Mouse (Mus musculus) MEL (cell line): ENCODE measurements around the gene Il2rg. TPM values are rescaled to one million over a fixed set of nuclear protein-coding genes. Genes with fewer than 3 reads are reported as not detected.
A peak's percentile ranks its signal among the peaks of the same experiment; 100 is the strongest.

Source experiments
- DNase-seq: peaks from one replicate; pipeline ENCODE4 v3.0.0; 2011; ENCODE audit warnings: low read depth, low spot score
- H3K27ac ChIP-seq: 2 replicates; pipeline ENCODE4 v1.5.1; 2012; ENCODE audit warnings: low read depth, mild to moderate bottlenecking, control low read depth, low read length, moderate library complexity; ENCODE audit not compliant: control insufficient read depth
- H3K27me3 ChIP-seq, 2 experiments: fragments of 150-350 bp in 1 of 2; sonication (generic) in 1 of 2; 2 replicates each; pipeline ENCODE4 v1.6.1; 2012; ENCODE audit warnings: low read length in 2 of 2, mild to moderate bottlenecking in 2 of 2, improper control_type of control experiment in 1 of 2, moderate library complexity in 1 of 2; ENCODE audit not compliant: insufficient read depth in 2 of 2, control insufficient read depth in 1 of 2
- H3K36me3 ChIP-seq, 2 experiments: 2 replicates each; pipeline ENCODE4 v1.6.1; 2012 to 2014; ENCODE audit warnings: low read length in 2 of 2, improper control_type of control experiment in 1 of 2, inconsistent platforms in 1 of 2, mild to moderate bottlenecking in 1 of 2; ENCODE audit not compliant: insufficient read depth in 2 of 2, control insufficient read depth in 1 of 2
- H3K4me1 ChIP-seq, 2 experiments: fragments of 150-350 bp in 1 of 2; sonication (generic) in 1 of 2; 2 replicates each; pipeline ENCODE4 v1.6.1; 2012; ENCODE audit warnings: low read length in 2 of 2, improper control_type of control experiment in 1 of 2, mild to moderate bottlenecking in 1 of 2; ENCODE audit not compliant: insufficient read depth in 2 of 2, control insufficient read depth in 1 of 2
- H3K4me3 ChIP-seq, 2 experiments: fragments of 150-350 bp in 1 of 2; sonication (generic) in 1 of 2; 2 replicates each; pipeline ENCODE4 v1.5.1; 2012; ENCODE audit warnings: low read depth in 2 of 2, low read length in 2 of 2, mild to moderate bottlenecking in 2 of 2, moderate library complexity in 2 of 2, control low read depth in 1 of 2, improper control_type of control experiment in 1 of 2; ENCODE audit not compliant: control insufficient read depth in 1 of 2, insufficient read depth in 1 of 2
- H3K79me2 ChIP-seq: 2 replicates; pipeline ENCODE4 v1.6.1; 2012; ENCODE audit warnings: mild to moderate bottlenecking, low read length, moderate library complexity; ENCODE audit not compliant: control insufficient read depth, poor library complexity, insufficient read depth
- H3K9ac ChIP-seq: 2 replicates; pipeline ENCODE4 v1.6.1; 2012; ENCODE audit warnings: low read depth, mild to moderate bottlenecking, control low read depth, low read length, moderate library complexity; ENCODE audit not compliant: control insufficient read depth, poor library complexity, severe bottlenecking
- H3K9me3 ChIP-seq: fragments of 150-350 bp; sonication (generic); replicated peaks from 2 replicates; pipeline ENCODE4 v1.6.1; 2012; ENCODE audit warnings: mild to moderate bottlenecking, low read length, improper control_type of control experiment, moderate library complexity; ENCODE audit not compliant: insufficient read depth
- BHLHE40 ChIP-seq: IDR thresholded peaks from 2 replicates; pipeline ENCODE4 v1.6.1; 2012; ENCODE audit warnings: low read depth, mild to moderate bottlenecking, inconsistent platforms, low read length, improper control_type of control experiment, borderline replicate concordance
- CHD2 ChIP-seq: IDR thresholded peaks from 2 replicates; pipeline ENCODE4 v1.6.1; 2011; ENCODE audit warnings: low read length, improper control_type of control experiment
- CTCF ChIP-seq, 3 experiments: IDR thresholded peaks in 2 of 3; conservative IDR thresholded peaks in 1 of 3; 2 replicates each; pipeline ENCODE4 v1.5.1; 2011 to 2012; ENCODE audit warnings: low read length in 3 of 3, low read depth in 2 of 3, mild to moderate bottlenecking in 2 of 3, improper control_type of control experiment in 1 of 3, inconsistent platforms in 1 of 3, mixed read lengths in 1 of 3, moderate library complexity in 1 of 3; ENCODE audit not compliant: control insufficient read depth in 1 of 3, insufficient read depth in 1 of 3, poor library complexity in 1 of 3, severe bottlenecking in 1 of 3
- E2F4 ChIP-seq: IDR thresholded peaks from 2 replicates; pipeline ENCODE4 v1.6.1; 2011; ENCODE audit warnings: low read depth, low read length, improper control_type of control experiment, borderline replicate concordance
- EP300 ChIP-seq, 2 experiments: IDR thresholded peaks; 2 replicates each; pipeline ENCODE4 v1.6.1; 2011; ENCODE audit warnings: improper control_type of control experiment in 2 of 2, low read length in 2 of 2, low read depth in 1 of 2, mild to moderate bottlenecking in 1 of 2
- ETS1 ChIP-seq: IDR thresholded peaks from 2 replicates; pipeline ENCODE4 v1.6.1; 2012; ENCODE audit warnings: low read depth, mild to moderate bottlenecking, inconsistent platforms, low read length, improper control_type of control experiment, moderate library complexity
- KAT2A ChIP-seq: conservative IDR thresholded peaks from 2 replicates; pipeline ENCODE4 v1.6.1; 2012; ENCODE audit warnings: low read depth, low read length, improper control_type of control experiment, inconsistent platforms
- MAX ChIP-seq: IDR thresholded peaks from 2 replicates; pipeline ENCODE4 v1.6.1; 2011; ENCODE audit warnings: low read length, improper control_type of control experiment
- MAZ ChIP-seq: IDR thresholded peaks from 2 replicates; pipeline ENCODE4 v1.6.1; 2012; ENCODE audit warnings: low read depth, mild to moderate bottlenecking, inconsistent platforms, low read length, improper control_type of control experiment
- MEF2A ChIP-seq: IDR thresholded peaks from 2 replicates; pipeline ENCODE4 v1.6.1; 2014; ENCODE audit warnings: low read depth, mild to moderate bottlenecking, inconsistent platforms, low read length, improper control_type of control experiment; ENCODE audit not compliant: poor library complexity, insufficient replicate concordance, severe bottlenecking; ENCODE audit errors: extremely low read depth
- MYB ChIP-seq: IDR thresholded peaks from 2 replicates; pipeline ENCODE4 v1.6.1; 2011; ENCODE audit warnings: mild to moderate bottlenecking, low read depth, low read length, improper control_type of control experiment
- RCOR1 ChIP-seq: IDR thresholded peaks from 2 replicates; pipeline ENCODE4 v1.6.1; 2012; ENCODE audit warnings: low read depth, mild to moderate bottlenecking, inconsistent platforms, low read length, improper control_type of control experiment
- SIN3A ChIP-seq: IDR thresholded peaks from 2 replicates; pipeline ENCODE4 v1.6.1; 2012; ENCODE audit warnings: low read length, improper control_type of control experiment, inconsistent platforms
- TAL1 ChIP-seq: IDR thresholded peaks from 2 replicates; pipeline ENCODE4 v1.6.1; 2012; ENCODE audit warnings: mild to moderate bottlenecking, inconsistent platforms, low read length, moderate library complexity, mixed read lengths
- TCF12 ChIP-seq: IDR thresholded peaks from 2 replicates; pipeline ENCODE4 v1.6.1; 2014; ENCODE audit warnings: low read depth, mild to moderate bottlenecking, inconsistent platforms, low read length, improper control_type of control experiment, moderate library complexity
- USF1 ChIP-seq: IDR thresholded peaks from 2 replicates; pipeline ENCODE4 v1.6.1; 2014; ENCODE audit warnings: low read depth, mild to moderate bottlenecking, inconsistent platforms, low read length, improper control_type of control experiment, moderate library complexity
- ZC3H11A ChIP-seq: IDR thresholded peaks from 2 replicates; pipeline ENCODE4 v1.6.1; 2012; ENCODE audit warnings: low read depth, mild to moderate bottlenecking, inconsistent platforms, low read length, improper control_type of control experiment
- ZNF384 ChIP-seq: IDR thresholded peaks from 2 replicates; pipeline ENCODE4 v1.6.1; 2012; ENCODE audit warnings: low read depth, mild to moderate bottlenecking, inconsistent platforms, low read length, improper control_type of control experiment
- polyA plus RNA-seq, 2 experiments: library from polyadenylated mRNA; stranded (reverse) in 1 of 2; unstranded in 1 of 2; fragments of >175 nt in 1 of 2; fragments of >200 nt in 1 of 2; gene quantifications; 2 replicates each; pipeline versions ENCODE4 v1.2.1 to v1.2.4; 2012; ENCODE audit warnings: low replicate concordance in 2 of 2, low read depth in 1 of 2; ENCODE audit not compliant: insufficient read length in 2 of 2, insufficient read depth in 1 of 2, missing spikeins in 1 of 2
- total RNA-seq: library from RNA; depleted of rRNA; stranded (reverse); fragments of 300-350 nt; gene quantifications from 2 replicates; pipeline ENCODE4 v1.2.3, GENCODE M21; 2012

Il2rg gene
- total and polyA plus RNA-seq, 3 experiments = 1.6 to 3.5 TPM; not detected in 1

DNA sequence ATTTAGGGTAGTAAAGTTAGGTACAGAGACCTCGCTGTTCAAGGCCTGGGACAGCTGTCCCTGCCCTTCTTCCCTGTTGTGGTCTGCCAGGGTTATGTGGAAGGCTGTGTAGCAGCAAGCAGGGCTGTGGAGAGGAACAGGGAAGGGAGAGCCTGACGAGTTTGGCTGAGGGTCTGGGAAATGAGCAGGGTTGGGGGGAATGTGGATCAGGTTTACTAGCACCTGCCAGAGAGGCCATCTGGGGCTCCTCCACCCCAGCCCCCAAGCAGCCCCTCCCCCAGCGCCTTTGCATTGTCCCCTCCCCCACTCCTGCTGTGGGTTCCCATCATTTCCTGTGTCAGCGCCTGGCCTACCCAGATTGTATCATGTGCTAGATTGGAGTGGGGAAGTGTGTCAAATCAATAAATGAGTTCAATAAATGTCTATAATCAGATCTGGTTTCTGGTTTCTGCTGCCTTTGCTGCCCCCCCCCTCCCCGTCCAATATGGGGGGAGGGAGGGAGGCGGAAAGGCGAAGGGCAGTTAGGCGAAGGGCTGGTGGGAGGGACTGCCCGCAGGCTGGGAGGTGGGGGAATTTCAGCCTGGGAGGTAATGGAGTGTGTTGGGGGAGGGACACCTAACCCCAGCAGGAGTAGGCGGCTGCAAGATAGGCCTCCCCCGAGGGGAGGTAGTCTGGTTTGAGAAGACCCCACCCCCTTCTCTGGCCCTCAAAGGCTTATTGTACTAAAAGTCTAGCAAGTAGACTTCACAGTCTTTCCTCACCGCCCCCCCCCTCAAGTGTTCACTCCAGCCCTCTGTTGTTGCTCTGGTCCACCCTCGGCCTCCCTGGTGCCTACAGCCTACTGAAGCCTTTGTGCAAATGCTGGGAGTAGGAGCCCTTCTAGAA is 7.4 kb downstream of the Il2rg start:
- peak overlapping the region; percentile 16 for H3K27ac ChIP-seq
- no peaks in the 10 kb centered on the region for H3K9me3 ChIP-seq
- peak; percentile 22 for DNase-seq
- H3K4me1 ChIP-seq = peaks cover 4 to 16% of the 10 kb centered on the region in 2 experiments; a peak in 3 of 4 replicates
- H3K79me2 ChIP-seq = no peaks in the 10 kb centered on the region; the same call in 1 of the 2 replicates
- H3K27me3 ChIP-seq = no peaks in the 10 kb centered on the region
- no peak overlapping the region for H3K4me3 ChIP-seq
- no peak overlapping the region for H3K9ac ChIP-seq
- TF ChIP-seq ZNF384 (no peak), CHD2 (peak; percentile 46; the same call in 1 of the 2 replicates), TAL1 (0 out of 2 replicates have a peak, but pooled peaks have one; percentile 12), ETS1 (peak; percentile 47; the same call in 1 of the 2 replicates), BHLHE40 (no peak), TCF12 (peak; percentile 59; the same call in 1 of the 2 replicates), KAT2A (no peak), MAZ (no peak), EP300 (IDR thresholded peaks at IDR 0.05; ENCODE audit: low read depth in 1 of 2, low read length in 2 of 2) (peak in 1 of 2 experiments; percentile 66; a peak in 3 of 4 replicates), ZC3H11A (no peak), RCOR1 (peak; percentile 42; the same call in 1 of the 2 replicates)
- H3K36me3 ChIP-seq = peaks cover 0 to 18% of the 10 kb centered on the region in 2 experiments; a peak in 2 of 4 replicates

DNA sequence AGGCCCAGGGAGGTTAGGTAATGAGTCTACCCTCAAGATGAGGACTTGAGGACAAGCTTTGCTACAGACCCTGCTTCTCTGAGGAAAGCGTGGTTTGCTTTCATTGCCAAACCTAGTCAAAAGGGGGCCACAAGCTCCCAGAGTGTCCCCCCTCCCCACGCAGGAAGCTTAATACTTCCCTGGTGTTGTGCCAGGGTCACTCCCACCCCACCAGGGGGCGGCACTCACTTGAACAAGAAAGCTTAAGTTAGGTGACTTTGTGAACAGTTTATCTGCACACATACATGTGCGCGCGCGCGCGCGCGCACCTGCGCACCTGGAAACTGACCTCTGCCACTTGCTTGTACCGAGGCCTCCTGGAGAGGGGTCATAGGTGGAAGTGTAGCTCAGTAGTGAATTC is 11.5 kb downstream of the Il2rg start:
- Histone ChIP-seq H3K27ac (no peak overlapping the region), H3K4me1 (peaks cover 0 to 19% of the 10 kb centered on the region in 2 experiments; a peak in 2 of 4 replicates)
- DNase-seq = no peak

DNA sequence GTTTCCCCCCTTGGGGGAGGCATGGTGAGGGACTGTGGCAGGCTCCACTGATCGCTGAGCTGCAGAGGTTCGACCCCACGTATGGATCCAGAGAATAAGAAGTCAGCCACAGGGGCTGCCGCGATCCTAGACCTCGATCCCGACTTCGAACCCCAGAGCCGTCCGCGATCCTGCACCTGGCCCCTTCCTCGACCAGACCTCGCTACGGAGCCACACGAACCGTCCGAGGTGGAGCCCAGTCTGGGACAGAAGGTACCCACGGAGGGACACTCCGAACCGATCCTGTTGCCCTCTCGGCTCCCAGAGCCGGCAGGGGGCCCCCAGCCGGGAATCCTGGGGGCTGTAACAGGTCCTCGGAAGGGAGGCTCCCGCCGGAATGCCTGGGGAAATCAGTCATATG is 13.3 kb downstream of the Il2rg start:
- DNase-seq = no peak
- H3K79me2 ChIP-seq = no peaks in the 10 kb centered on the region; the same call in none of the 2 replicates
- H3K27ac ChIP-seq = peak overlapping the region; percentile 75
- H3K36me3 ChIP-seq = no peaks in the 10 kb centered on the region; a peak in 1 of 4 replicates
- H3K9ac ChIP-seq = peak overlapping the region; percentile 79
- no peaks in the 10 kb centered on the region for H3K27me3 ChIP-seq
- TF ChIP-seq TCF12 (no peak), E2F4 (no peak), MEF2A (no peak), RCOR1 (no peak), SIN3A (no peak), MAX (no peak), MYB (no peak)
- H3K4me1 ChIP-seq = peaks cover 0 to 9% of the 10 kb centered on the region in 2 experiments; a peak in 1 of 4 replicates
- H3K4me3 ChIP-seq = peak overlapping the region; percentile 91 to 94
- no peaks in the 10 kb centered on the region for H3K9me3 ChIP-seq

More for the DNA sequence above, 11.5 kb downstream of the Il2rg start:
- Histone ChIP-seq H3K4me3 (no peak overlapping the region), H3K9me3 (no peaks in the 10 kb centered on the region), H3K27me3 (no peaks in the 10 kb centered on the region), H3K79me2 (no peaks in the 10 kb centered on the region; the same call in none of the 2 replicates), H3K9ac (no peak overlapping the region), H3K36me3 (peaks cover 0 to 13% of the 10 kb centered on the region in 2 experiments; a peak in 2 of 4 replicates)
- TF ChIP-seq CTCF (IDR thresholded peaks at IDR 0.05 in 2 of 3, conservative IDR thresholded peaks at IDR 0.05 in 1 of 3; ENCODE audit: control insufficient read depth in 1 of 3, insufficient read depth in 1 of 3, low read depth in 2 of 3, low read length in 3 of 3, poor library complexity in 1 of 3, severe bottlenecking in 1 of 3) (peak in 2 of 3 experiments; percentile 12 to 42; a peak in 3 of 6 replicates), USF1 (no peak)
